Mouse (Mus musculus) bone marrow, adult 2 months (tissue): Measurements from ENCODE around the gene Gabrb2.

Experiments used
- CTCF ChIP-seq: fragments of 200-500 bp; IDR thresholded peaks from 2 replicates; pipeline ENCODE4 v1.5.1; 2011; ENCODE audit warnings: low read length, control low read depth; ENCODE audit not compliant: control insufficient read depth, insufficient read depth
- POLR2A ChIP-seq: fragments of 200-500 bp; IDR thresholded peaks from 2 replicates; pipeline ENCODE4 v1.6.1; 2011; ENCODE audit warnings: low read depth, mild to moderate bottlenecking, control low read depth, low read length, borderline replicate concordance; ENCODE audit not compliant: control insufficient read depth

- TF ChIP-seq POLR2A (no peak), CTCF (no peak)
Measured at GRCm38 (mm10) chr11:42571467-42571866, 151.9 kb downstream of the Gabrb2 start.
